Mouse (Mus musculus): ENCODE data around the gene Gm11634.

DNA sequence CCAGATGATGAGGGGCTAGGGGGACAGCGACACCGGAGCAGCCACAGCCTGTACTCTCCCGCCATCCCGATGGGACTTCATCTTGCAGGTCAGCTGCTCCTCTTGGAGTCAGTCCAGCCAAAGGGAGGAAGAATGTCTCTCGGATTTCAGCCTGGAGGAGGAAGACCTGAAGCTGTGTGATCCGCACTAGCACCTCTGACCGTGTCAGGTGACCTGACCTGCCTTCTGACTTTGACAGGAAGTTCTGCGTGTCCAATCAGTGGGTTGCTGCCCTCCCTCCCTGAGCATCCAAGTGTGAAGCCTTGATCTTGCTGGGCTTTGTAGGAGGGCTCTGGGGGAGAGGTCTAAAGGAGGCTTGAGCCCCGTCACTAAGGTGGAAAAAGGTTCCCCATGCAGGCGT lies 36.6 kb upstream of the Gm11634 start:
- TF ChIP-seq CTCF (conservative IDR thresholded peaks at IDR 0.05 in 1 of 2, IDR thresholded peaks at IDR 0.05 in 1 of 2; ENCODE audit: low read depth in 2 of 2, low read length in 2 of 2): no peak
- no peak for TF ChIP-seq POLR2A (IDR thresholded peaks at IDR 0.05; ENCODE audit: low read depth, low read length)
- no peak for TF ChIP-seq MXI1 (IDR thresholded peaks at IDR 0.05; ENCODE audit: low read depth, low read length)
- TF ChIP-seq EP300 (IDR thresholded peaks at IDR 0.05; ENCODE audit: low read length): no peak
- no peak for TF ChIP-seq CHD2 (IDR thresholded peaks at IDR 0.05; ENCODE audit: low read length)
- TF ChIP-seq USF1 (IDR thresholded peaks at IDR 0.05; ENCODE audit: low read depth, low read length): no peak
- no peak for TF ChIP-seq MYC (IDR thresholded peaks at IDR 0.05; ENCODE audit: low read depth, low read length)
- no peak for TF ChIP-seq CHD1 (IDR thresholded peaks at IDR 0.05; ENCODE audit: low read depth, low read length)
- no peak for TF ChIP-seq JUND (conservative IDR thresholded peaks at IDR 0.05; ENCODE audit: low read depth, low read length)
- TF ChIP-seq SIN3A (IDR thresholded peaks at IDR 0.05; ENCODE audit: low read length): no peak
- TF ChIP-seq HCFC1 (IDR thresholded peaks at IDR 0.05; ENCODE audit: low read depth, low read length): no peak
- no peak for TF ChIP-seq JUN (IDR thresholded peaks at IDR 0.05; ENCODE audit: insufficient read depth, low read depth, low read length)
